26 mouse cellular contexts compared by ENCODE assay signal in genomic region chr6:66945004-66945356, GRCm38 (mm10). TPM values are rescaled to one million over a fixed set of nuclear protein-coding genes. Genes with fewer than 3 reads are reported as not detected.
A peak's percentile ranks its signal among the peaks of the same experiment; 100 is the strongest.
DNase-seq lines count a peak whose midpoint lies in the region; ATAC-seq and TF ChIP-seq lines count a peak whose summit lies in the region.
"Had no signal": no experiment of that assay in that cellular context is flagged by ENCODE, and none has a peak within 500 bp of the region (broad histone marks: within the 10 kb centered on the region; RNA-seq: fewer than 3 reads in every experiment).

No protein-coding gene starts in this region.

- WGBS in liver, adult 2 months = 20% methylated on average over 5 of the region's 5 CpGs
- WGBS in liver, embryonic 11.5 days = 65% methylated on average over 5 of the region's 5 CpGs
- 64% methylated on average over 5 of the region's 5 CpGs for WGBS in thymus, adult 2 months
- 43% methylated on average over 5 of the region's 5 CpGs for WGBS in bone marrow, adult 2 months
- 48% methylated on average over 5 of the region's 5 CpGs for WGBS in liver, embryonic 16.5 days (ENCODE audit: insufficient replicate concordance)

- H3K9ac ChIP-seq in liver, adult 2 months (ENCODE audit: low read depth, low read length) = no peak overlapping the region
- no peak overlapping the region for H3K9ac ChIP-seq in liver, embryonic 11.5 days (ENCODE audit: low read depth, low read length)
- no peak overlapping the region for H3K9ac ChIP-seq in liver, embryonic 16.5 days (ENCODE audit: low read depth, low read length)
- H3K9ac ChIP-seq: embryonic facial prominence, embryonic 12.5 days; forebrain, embryonic 15.5 days; liver, embryonic 13.5 days; lung, embryonic 14.5 days; midbrain, embryonic 12.5 days had no signal

- H3K79me2 ChIP-seq in liver, adult 2 months (ENCODE audit: control insufficient read depth, insufficient read depth, low read length) = peaks cover 24% of the 10 kb centered on the region; the same call in 1 of the 2 replicates

- TF ChIP-seq CTCF in liver, adult 2 months (IDR thresholded peaks at IDR 0.05; ENCODE audit: low read depth, low read length) = no peak
- no peak for TF ChIP-seq CTCF in thymus, adult 2 months (IDR thresholded peaks at IDR 0.05; ENCODE audit: borderline replicate concordance, control insufficient read depth, extremely low read depth, insufficient read depth, low read length, poor library complexity)
- no peak for TF ChIP-seq CTCF in bone marrow, adult 2 months (IDR thresholded peaks at IDR 0.05; ENCODE audit: control insufficient read depth, insufficient read depth, low read length)

- H3K36me3 ChIP-seq in liver, adult 2 months (ENCODE audit: control insufficient read depth, insufficient read depth, low read length) = no peaks in the 10 kb centered on the region
- no peaks in the 10 kb centered on the region for H3K36me3 ChIP-seq in liver, embryonic 11.5 days (ENCODE audit: control insufficient read depth, insufficient read depth, low read length)
- H3K36me3 ChIP-seq in thymus, adult 2 months (ENCODE audit: control insufficient read depth, insufficient read depth, low read length) = no peaks in the 10 kb centered on the region
- H3K36me3 ChIP-seq in liver, embryonic 16.5 days (ENCODE audit: control insufficient read depth, insufficient read depth) = no peaks in the 10 kb centered on the region
- H3K36me3 ChIP-seq: embryonic facial prominence, embryonic 12.5 days; forebrain, embryonic 10.5 days; forebrain, embryonic 15.5 days; liver, embryonic 13.5 days; midbrain, embryonic 12.5 days had no signal

- H3K27ac ChIP-seq in liver, adult 2 months (replicated peaks; ENCODE audit: insufficient read depth, low read depth, low read length) = no peak overlapping the region
- no peak overlapping the region for H3K27ac ChIP-seq in liver, embryonic 11.5 days (ENCODE audit: low read depth, low read length)
- H3K27ac ChIP-seq in thymus, adult 2 months (ENCODE audit: control insufficient read depth, insufficient read depth, low read length) = 0 out of 2 replicates have a peak overlapping the region, but pooled peaks have one; percentile 33
- peak overlapping the region; percentile 26; the same call in 1 of the 2 replicates for H3K27ac ChIP-seq in bone marrow, adult 2 months (ENCODE audit: control insufficient read depth, insufficient read depth, low read depth, low read length, poor library complexity)
- H3K27ac ChIP-seq in liver, embryonic 16.5 days (ENCODE audit: low read length) = no peak overlapping the region
- H3K27ac ChIP-seq: embryonic facial prominence, embryonic 12.5 days; forebrain, embryonic 15.5 days; heart, adult 2 months; liver, embryonic 13.5 days; midbrain, embryonic 12.5 days had no signal

- H3K27me3 ChIP-seq in liver, adult 2 months (ENCODE audit: control insufficient read depth, insufficient read depth, low read length) = no peaks in the 10 kb centered on the region
- no peaks in the 10 kb centered on the region for H3K27me3 ChIP-seq in liver, embryonic 11.5 days (replicated peaks; ENCODE audit: control insufficient read depth, insufficient read depth, low read length)
- no peaks in the 10 kb centered on the region for H3K27me3 ChIP-seq in thymus, adult 2 months (ENCODE audit: control insufficient read depth, insufficient read depth, low read length)
- H3K27me3 ChIP-seq in liver, embryonic 16.5 days (ENCODE audit: control insufficient read depth, insufficient read depth, low read depth, low read length) = no peaks in the 10 kb centered on the region
- H3K27me3 ChIP-seq: embryonic facial prominence, embryonic 12.5 days; forebrain, embryonic 15.5 days; liver, embryonic 13.5 days; midbrain, embryonic 12.5 days had no signal

- no peak overlapping the region for H3K4me2 ChIP-seq in liver, embryonic 11.5 days
- no peak overlapping the region for H3K4me2 ChIP-seq in liver, embryonic 16.5 days (ENCODE audit: low read depth, low read length)
- H3K4me2 ChIP-seq: embryonic facial prominence, embryonic 12.5 days; forebrain, embryonic 15.5 days; liver, embryonic 13.5 days; lung, embryonic 14.5 days; midbrain, embryonic 12.5 days had no signal

- H3K4me1 ChIP-seq in liver, adult 2 months (ENCODE audit: control insufficient read depth, insufficient read depth, low read length) = peaks cover 10% of the 10 kb centered on the region; the same call in 1 of the 2 replicates
- peaks cover 35% of the 10 kb centered on the region for H3K4me1 ChIP-seq in liver, embryonic 11.5 days (replicated peaks; ENCODE audit: control insufficient read depth, insufficient read depth, low read length)
- peaks cover 16% of the 10 kb centered on the region for H3K4me1 ChIP-seq in thymus, adult 2 months (replicated peaks; ENCODE audit: control insufficient read depth, insufficient read depth, low read length)
- H3K4me1 ChIP-seq in bone marrow, adult 2 months (ENCODE audit: control insufficient read depth, insufficient read depth, low read length) = peaks cover 14% of the 10 kb centered on the region
- peaks cover 25% of the 10 kb centered on the region for H3K4me1 ChIP-seq in liver, embryonic 16.5 days (ENCODE audit: control insufficient read depth, low read depth, low read length)

- ATAC-seq in liver, embryonic 11.5 days (replicated peaks; ENCODE audit: low FRiP score) = no peak
- ATAC-seq in liver, embryonic 16.5 days (ENCODE audit: low read depth) = peak; percentile 39; the same call in 1 of the 2 replicates
- no peak; the same call in 1 of the 2 replicates for ATAC-seq in granulocyte monocyte progenitor cell, adult 5-6 weeks (replicated peaks; ENCODE audit: poor library complexity, severe bottlenecking)
- ATAC-seq: forebrain, embryonic 15.5 days; hindbrain, embryonic 16.5 days; intestine, embryonic 16.5 days had no signal

- peak; percentile 78 for DNase-seq in liver, adult 2 months (ENCODE audit: extremely low read depth, low read depth, low spot score)
- no peak for DNase-seq in liver, embryonic 11.5 days (ENCODE audit: low spot score)
- DNase-seq in thymus, adult 2 months = no peak
- DNase-seq in thymus, postnatal 0 days (ENCODE audit: low spot score) = no peak
- DNase-seq in adrenal gland, adult (ENCODE audit: inconsistent age in 2 of 2, low spot score in 1 of 2) = no peak
- DNase-seq: adrenal gland, adult 8-10 months; cerebellum, adult 8-10 months; cerebellum, postnatal 25 days; gastrocnemius, postnatal 25 days; heart, adult 2 months; heart, postnatal 14 days; kidney, adult 9 months; kidney, postnatal 10 days; layer of hippocampus, adult 9-11 months; liver, embryonic 13.5 days; lung, embryonic 14.5 days had no signal

- no peak for TF ChIP-seq POLR2A in liver, adult 2 months (IDR thresholded peaks at IDR 0.05; ENCODE audit: extremely low read depth, insufficient read depth, low read length)
- TF ChIP-seq POLR2A in thymus, adult 2 months (IDR thresholded peaks at IDR 0.05; ENCODE audit: control insufficient read depth, extremely low read depth, insufficient read depth, low read length, poor library complexity) = no peak
- TF ChIP-seq POLR2A in bone marrow, adult 2 months (IDR thresholded peaks at IDR 0.05; ENCODE audit: borderline replicate concordance, control insufficient read depth, low read depth, low read length) = no peak

- no peak overlapping the region for H3K4me3 ChIP-seq in liver, adult 2 months (ENCODE audit: insufficient read depth, low read depth, low read length)
- no peak overlapping the region for H3K4me3 ChIP-seq in liver, embryonic 11.5 days (ENCODE audit: low read depth, low read length)
- H3K4me3 ChIP-seq in thymus, adult 2 months (ENCODE audit: control insufficient read depth, insufficient read depth, low read length) = no peak overlapping the region
- H3K4me3 ChIP-seq in bone marrow, adult 2 months (replicated peaks; ENCODE audit: control insufficient read depth, low read depth, low read length) = no peak overlapping the region
- H3K4me3 ChIP-seq in liver, embryonic 16.5 days (ENCODE audit: low read depth, low read length) = no peak overlapping the region
- H3K4me3 ChIP-seq: embryonic facial prominence, embryonic 12.5 days; forebrain, embryonic 10.5 days; forebrain, embryonic 15.5 days; heart, adult 2 months; liver, embryonic 13.5 days; midbrain, embryonic 12.5 days; myocyte had no signal

- no peaks in the 10 kb centered on the region for H3K9me3 ChIP-seq in liver, embryonic 11.5 days (ENCODE audit: control insufficient read depth, low read length)
- no peaks in the 10 kb centered on the region for H3K9me3 ChIP-seq in liver, embryonic 16.5 days (replicated peaks; ENCODE audit: control insufficient read depth, low read length)
- H3K9me3 ChIP-seq: embryonic facial prominence, embryonic 12.5 days; forebrain, embryonic 10.5 days; forebrain, embryonic 15.5 days; liver, embryonic 13.5 days; midbrain, embryonic 12.5 days had no signal

RNA-seq across cellular contexts. Expression of gene Gng12, which starts 48.8 kb away (rescaled TPM):
- total RNA-seq in liver, adult 2 months (2014; rRNA removed) = 24.4 and 28.7 TPM in 2 replicates
- polyA plus RNA-seq in liver, adult 2 months (2012; rRNA removed) = 14.1 and 18.7 TPM in 2 replicates
- polyA plus RNA-seq in liver, embryonic 11.5 days (2014; fragmentation: Nextera tagmentation; extraction: Ambion mirVana) = 51.5 and 59.6 TPM in 2 replicates
- polyA plus RNA-seq in thymus, adult 2 months (2012; rRNA removed) = 8.0 and 10.8 TPM in 2 replicates
- polyA plus RNA-seq in thymus, postnatal 0 days (2015; fragmentation: Nextera tagmentation; extraction: Ambion mirVana) = 34.5 and 39.6 TPM in 2 replicates
- 11.0 and 22.9 TPM in 2 replicates for polyA plus RNA-seq in bone marrow, adult 2 months (2011; ENCODE audit: insufficient read depth, insufficient read length, low replicate concordance, missing spikeins)
- 33.4 and 36.9 TPM in 2 replicates for polyA plus RNA-seq in liver, embryonic 16.5 days (2015; fragmentation: Nextera tagmentation; extraction: Ambion mirVana)
- total RNA-seq in granulocyte monocyte progenitor cell, adult 5-6 weeks (2014; fragmentation: Nextera tagmentation) = 144 and 151 TPM in 2 replicates
- total RNA-seq in granulocyte monocyte progenitor cell, adult 5-6 weeks (2017) = 116 and 143 TPM in 2 replicates

Comparison
In these comparisons a context has a peak if more than half of its experiments do, and no peak if none do; other contexts are left out.
1. H3K27ac ChIP-seq: peak in thymus, adult 2 months (single experiment) and bone marrow, adult 2 months (single experiment); none in liver, adult 2 months (single experiment), liver, embryonic 11.5 days (single experiment) and liver, embryonic 16.5 days (single experiment).